Mouse (Mus musculus) retina, postnatal 1 day (tissue): ENCODE data around the gene Usp48.

Experiments
- DNase-seq: peaks from one replicate; pipeline ENCODE4 v3.0.0-alpha.2; 2012

Usp48 gene

DNA sequence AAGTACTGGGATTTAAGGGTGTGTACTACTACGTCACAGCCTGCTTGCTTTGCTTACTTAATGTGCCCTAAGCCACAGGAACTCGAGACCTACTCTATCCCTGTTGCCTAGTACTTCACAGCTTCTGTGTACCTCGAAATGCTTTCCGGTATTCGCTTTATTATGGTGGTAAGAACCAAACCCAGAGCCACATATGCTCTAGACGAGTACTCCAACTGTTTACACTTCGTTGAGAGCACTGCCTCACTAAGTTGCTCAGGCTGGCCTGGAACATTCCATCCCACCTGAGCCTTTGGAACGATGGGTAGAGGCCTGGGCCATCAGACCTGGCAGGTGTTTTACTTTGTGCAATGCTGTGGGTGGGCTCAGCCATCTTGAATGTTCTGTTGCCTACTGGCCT is 101.7 kb downstream of the Usp48 start:
- DNase-seq, result no peak

DNA sequence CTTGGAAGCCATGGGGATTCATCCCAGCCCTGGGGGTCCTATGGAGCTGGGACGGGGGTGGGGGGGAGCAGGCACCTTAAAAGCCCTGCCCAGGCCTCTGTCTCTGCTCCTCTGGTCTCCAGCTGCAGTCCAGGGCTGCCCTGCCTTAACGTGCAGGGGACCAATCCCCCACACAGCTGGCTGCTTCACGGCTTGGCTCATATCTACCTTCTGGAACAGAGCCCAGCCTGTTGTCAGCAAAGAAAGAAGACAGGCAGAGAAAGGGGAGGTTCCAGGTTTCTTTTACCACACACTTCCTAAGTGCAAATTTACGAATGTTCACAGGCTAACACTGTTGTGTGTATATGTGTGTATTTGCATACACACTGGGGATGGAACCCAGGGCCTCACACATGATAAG is 102.3 kb downstream of the Usp48 start:
- DNase-seq, result no peak

DNA sequence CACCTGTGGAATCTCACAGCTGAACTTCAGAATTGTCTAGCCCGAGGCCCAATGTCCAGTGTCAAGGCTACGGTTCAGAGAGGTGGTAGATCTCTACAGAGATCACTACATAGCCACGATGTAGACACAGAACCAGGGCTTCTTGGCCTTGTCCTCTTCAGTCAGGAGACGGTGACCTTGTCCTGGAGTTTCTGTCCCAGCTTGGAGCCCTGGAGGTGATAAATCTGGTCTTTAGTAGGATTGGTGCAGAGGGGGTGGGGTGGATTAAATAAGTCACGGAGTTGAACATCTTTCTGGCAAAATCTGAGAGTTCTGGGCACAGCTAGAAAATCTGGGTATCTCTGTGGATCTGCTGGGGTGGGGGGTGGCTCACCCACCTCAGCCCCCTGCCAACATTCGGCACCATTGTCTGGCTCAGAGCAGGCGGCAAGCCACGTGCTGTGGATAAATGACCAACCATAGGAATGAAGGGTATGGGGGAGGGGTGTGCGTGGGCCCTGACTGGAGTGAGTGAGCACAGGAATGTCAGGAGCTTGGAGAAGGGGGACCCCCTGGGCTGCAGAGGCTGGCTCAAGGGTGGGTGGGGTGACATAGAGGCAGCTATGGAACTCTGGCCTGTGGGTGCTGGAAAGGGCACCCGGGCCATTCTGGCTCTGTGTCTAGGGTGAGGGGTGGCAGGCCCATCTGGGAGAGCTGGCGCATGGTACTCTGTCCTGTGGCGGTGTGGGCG is 103.8 kb downstream of the Usp48 start:
- peak; percentile 52 for DNase-seq

DNA sequence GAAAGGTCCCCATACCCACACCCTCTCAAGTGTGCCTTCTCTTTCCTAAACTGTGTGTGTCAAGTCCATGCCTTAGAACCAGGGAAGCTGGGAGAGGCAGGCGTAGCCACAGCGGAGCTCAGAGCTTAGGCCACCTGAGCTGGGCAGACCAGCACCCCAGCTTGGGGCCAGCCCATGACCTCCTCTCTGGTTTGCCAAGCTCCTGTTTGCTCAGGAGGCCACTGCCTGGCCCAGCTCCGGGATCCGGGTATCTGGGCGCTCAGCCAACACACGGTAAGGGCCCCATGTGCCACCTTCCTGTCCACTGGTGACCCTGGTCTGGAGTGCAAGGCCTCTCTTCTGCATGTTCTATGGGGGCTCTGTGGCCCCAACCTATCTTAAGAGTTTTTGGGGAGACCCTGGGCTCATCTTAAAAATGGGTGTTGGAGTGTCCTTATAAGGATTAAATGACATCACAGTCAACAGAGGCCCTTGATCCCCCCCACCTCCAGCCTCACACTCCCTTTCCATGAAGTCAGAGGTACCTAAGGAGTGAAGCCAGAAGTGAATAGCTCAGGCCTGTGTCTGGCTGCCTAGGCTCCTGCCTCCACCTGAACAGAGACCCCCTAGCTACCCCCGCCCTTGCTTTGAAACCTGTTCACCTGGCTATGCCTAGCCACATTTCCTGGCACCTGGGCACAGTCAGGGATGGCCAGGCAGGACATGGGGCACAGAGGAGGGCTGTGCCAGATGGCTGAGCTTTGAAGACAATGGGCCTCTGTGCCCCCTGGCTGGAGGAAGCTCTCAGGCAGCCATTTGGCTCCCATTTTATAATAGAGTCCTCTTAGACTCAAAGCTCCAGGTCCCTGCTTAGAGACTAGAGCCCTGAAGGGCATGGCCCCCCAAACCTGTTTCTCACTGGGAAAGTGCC is 104.8 kb downstream of the Usp48 start:
- DNase-seq, result peak; percentile 72

DNA sequence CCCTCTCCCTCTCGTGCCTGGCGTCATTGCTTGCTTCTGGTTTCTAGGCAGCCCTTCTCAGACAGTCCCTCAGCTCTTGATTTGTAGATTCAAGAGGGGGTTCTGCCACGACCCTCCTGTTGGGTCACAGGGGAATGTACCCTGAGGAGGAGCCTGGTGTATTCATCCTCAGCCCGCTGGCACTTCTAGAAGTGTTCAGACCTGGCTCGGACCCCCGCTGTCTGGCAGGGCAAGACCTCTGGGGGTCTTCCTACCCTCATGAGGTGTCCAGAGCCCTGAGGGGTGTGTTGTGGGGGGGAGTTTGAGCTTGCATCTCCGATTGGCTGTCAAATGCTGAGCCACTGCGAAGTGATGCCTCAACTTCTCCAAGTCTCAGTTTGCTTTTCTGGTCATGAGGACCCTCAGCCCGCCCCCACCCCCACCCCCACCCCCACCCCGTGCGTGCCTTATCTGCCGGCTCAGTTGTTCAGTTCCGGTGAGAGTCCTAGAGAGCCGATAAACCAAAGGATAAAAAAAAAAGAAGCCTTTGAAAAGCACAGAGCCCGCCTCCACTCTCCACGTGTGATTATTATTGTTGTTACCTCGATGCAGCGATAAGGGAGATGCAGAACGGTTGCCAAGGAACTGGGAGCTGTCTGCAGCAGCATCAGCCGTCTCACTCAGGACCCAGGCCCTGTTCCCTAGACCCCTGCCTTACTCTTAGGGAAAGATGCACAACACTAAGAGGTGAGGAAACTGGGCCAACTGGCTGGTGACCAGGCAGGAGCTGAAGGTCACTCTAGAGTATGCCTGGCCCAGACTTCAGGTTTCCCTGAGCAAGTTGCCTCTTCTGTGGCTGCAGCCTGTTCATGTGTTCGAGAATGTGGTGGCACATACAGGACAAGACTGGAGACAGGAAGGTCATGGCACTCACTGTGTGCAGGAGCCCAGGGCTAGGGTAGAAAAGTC is 106.0 kb downstream of the Usp48 start:
- DNase-seq, result no peak

DNA sequence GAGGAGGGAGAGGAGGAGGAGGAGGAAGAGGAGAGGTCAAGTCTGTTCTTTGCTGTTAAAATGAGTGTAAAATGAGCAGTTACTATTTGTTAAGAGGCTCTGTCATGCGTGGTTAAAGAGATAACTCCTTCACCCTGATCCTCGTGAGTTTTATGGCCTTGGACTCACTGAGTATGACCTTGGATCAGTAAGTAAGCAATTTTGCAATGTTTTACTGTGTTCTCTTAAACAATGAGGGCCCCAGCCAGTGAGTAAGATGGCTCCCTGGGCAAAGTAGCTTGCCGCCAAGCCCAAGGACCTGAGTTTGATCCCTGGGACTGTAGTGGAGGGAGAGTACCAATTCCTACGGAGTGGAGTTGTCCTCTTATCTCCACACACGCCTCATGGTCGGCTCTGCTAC is 107.4 kb downstream of the Usp48 start:
- DNase-seq, result no peak

DNA sequence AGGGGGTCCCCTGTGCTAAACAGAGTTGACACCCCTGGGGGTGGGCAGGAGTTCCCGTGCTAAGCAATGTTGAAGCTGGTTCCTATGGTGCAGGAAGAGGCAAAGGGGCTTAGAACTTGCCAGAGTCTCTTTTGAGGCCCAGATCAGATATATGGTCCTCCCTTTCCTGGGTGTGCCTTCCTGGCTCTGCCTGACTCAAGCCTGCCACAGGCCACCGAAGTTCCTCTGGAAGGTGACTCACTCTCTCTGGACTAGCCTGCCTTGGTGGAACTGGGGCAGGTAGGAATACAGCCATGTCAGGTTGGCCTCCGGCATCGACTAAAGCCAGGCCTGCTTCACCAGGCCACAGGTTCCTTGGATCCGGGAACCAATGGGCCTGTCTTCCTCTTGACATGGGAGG is 109.5 kb downstream of the Usp48 start:
- no peak for DNase-seq

DNA sequence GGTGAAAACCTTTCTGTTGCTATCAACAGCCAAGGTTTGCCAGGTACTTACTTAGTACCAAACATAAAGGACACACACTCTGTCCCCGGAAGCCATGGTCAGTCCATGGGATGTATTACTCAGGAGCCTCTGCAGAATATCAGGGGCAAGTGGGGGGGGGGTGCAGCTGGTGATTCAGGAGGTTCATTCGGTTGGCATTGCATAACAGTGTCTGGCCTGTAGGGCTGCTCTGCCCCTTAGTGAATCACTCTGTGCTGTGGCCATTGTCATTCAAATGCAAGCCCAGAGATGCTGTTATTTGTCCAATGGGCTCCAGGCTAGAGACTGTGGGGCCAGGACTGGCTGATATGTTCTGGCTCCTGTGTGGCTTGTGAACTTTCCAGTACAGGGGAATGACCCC is 111.0 kb downstream of the Usp48 start:
- no peak for DNase-seq

DNA sequence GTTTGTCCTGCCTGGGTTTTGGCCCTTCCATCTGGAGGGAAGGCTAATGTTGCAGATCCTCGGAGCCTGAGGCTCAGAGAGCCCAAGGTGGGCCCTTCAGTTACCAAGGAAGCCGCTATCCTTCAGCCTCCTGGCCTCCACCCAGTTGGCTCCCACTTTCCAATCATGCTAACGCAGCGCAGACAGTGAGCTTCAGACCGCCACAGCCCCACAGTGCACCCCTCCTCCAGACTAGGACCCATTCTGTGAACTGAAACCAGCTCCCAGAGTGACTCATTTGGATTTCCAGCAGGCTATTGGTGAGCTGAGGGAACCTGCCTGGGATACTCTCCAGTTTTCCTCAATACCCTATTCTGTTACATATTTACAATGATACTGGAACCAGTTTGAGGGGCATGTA is 111.8 kb downstream of the Usp48 start:
- no peak for DNase-seq

DNA sequence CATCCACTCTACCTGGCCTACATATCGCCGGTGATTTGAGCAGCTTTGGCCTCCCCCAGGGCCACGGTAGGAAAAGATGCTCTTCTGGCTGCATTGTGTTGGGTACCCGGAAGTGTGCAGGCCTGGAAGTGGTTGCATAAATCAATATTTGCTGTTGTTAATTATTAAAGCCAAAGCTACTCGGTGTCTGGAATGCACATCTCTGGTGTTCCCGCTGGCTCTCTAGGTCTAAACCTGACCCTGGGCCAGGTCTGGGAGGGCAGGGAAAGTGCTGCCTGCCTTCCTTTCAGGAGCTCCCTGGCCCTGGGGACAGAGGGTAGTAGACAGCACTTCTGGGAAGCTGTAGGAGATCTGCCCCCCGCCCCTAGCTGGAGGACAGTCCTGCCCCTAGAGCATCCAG is 113.0 kb downstream of the Usp48 start:
- DNase-seq, result no peak

DNA sequence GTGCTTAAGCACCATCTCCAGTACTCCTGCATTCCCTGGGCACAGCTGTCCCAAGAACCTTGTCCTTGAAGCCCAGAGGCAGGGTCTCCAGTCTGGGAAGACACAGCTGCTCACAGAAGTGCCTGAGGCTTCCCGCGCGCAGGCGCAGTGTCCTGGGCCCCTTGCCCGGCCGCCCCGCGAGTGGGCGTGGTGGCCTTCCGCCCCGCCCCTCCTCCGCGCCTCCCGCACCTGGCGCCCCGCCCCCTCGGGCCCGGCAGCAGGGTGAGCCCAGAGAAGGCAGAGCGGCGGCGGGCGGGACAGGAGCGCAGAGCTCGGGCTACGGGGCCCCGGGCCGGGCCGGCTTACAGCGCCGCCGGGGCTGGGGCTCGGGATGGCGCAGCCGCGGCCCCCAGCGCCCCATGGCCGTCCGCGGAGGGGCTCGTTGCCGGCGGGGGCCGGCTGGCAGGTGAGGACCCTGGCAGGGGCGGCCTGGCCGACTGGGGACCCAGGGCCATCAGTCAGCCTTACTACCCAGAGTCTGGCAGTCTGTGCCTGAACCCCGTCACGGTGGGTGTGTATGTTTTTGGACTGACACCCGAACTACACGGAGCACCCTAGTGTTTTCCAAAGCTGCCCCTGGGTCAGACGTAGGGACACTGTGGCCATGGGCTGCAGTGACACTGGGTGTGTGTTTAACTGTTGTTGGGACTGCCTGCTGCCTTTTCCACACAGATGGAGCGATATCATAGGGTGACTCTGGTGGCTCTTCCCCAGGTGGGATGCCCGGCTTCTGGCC is 113.8 kb downstream of the Usp48 start:
- DNase-seq, result peak; percentile 92
